In the genomic region with DNA sequence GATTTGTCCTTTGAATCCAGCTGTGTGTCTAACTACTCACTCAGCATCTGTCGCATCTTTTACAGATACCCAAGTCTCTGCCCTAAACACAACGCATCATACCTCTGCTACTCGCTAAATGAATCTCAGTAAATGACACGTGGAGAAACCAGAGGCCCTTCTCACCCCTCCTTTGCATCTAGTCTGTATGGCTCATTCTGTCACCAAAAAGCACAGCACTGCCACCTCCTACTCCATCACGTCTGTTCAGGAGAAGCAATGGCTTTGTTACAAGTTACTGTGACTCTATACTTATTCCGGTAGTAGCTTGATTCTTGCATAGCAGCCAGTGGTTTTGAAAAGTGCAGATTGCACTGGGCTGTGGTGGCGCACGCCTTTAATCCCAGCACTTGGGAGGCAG, we compare ENCODE assay signal across 17 mouse cellular contexts. TPM values are rescaled to one million over a fixed set of nuclear protein-coding genes. Genes with fewer than 3 reads are reported as not detected.
"Had no signal": no experiment of that assay in that cellular context is flagged by ENCODE, and none has a peak within 500 bp of the region (broad histone marks: within the 10 kb centered on the region; RNA-seq: fewer than 3 reads in every experiment).

No protein-coding gene starts in this region.

- H3K4me3 ChIP-seq: limb, embryonic 12.5 days; liver, embryonic 13.5 days; lung, embryonic 15.5 days; megakaryocyte, embryonic 14.5 days; midbrain, embryonic 15.5 days; neural tube, embryonic 12.5 days had no signal

- DNase-seq: kidney, adult 11 months; kidney, adult 9 months; kidney, postnatal 36 days; liver; liver, embryonic 13.5 days; liver, postnatal 0 days; lung, postnatal 14 days; thymus, postnatal 4 days had no signal

- H3K27ac ChIP-seq: kidney, postnatal 0 days; limb, embryonic 12.5 days; liver, embryonic 13.5 days; lung, embryonic 15.5 days; macrophage; midbrain, embryonic 15.5 days; neural tube, embryonic 12.5 days had no signal

RNA-seq across cellular contexts. Expression of gene Nipal4, which starts 9.4 kb away (rescaled TPM):
- total RNA-seq: monocyte, adult 5-6 weeks; neutrophil, adult 5-6 weeks had no signal
